Mouse (Mus musculus) ES-Bruce4 (cell line): ENCODE data around the gene Gm960. TPM values are rescaled to one million over a fixed set of nuclear protein-coding genes. Genes with fewer than 3 reads are reported as not detected.

Experiments
- H3K27ac ChIP-seq: 2 replicates; pipeline ENCODE4 v1.5.1; 2012; ENCODE audit warnings: low read length, inconsistent platforms; ENCODE audit not compliant: insufficient read depth
- H3K27me3 ChIP-seq: 2 replicates; pipeline ENCODE4 v1.6.1; 2012; ENCODE audit warnings: mild to moderate bottlenecking, low read length, inconsistent platforms; ENCODE audit not compliant: control insufficient read depth, poor library complexity, insufficient read depth, severe bottlenecking
- H3K36me3 ChIP-seq: 2 replicates; pipeline ENCODE4 v1.6.1; 2012; ENCODE audit warnings: inconsistent platforms, mild to moderate bottlenecking, low read length, moderate library complexity; ENCODE audit not compliant: control insufficient read depth, poor library complexity, insufficient read depth, severe bottlenecking
- H3K4me1 ChIP-seq: one replicate; pipeline ENCODE4 v1.8.1; 2011; ENCODE audit warnings: low read length; ENCODE audit not compliant: control insufficient read depth, insufficient read depth
- H3K4me3 ChIP-seq: 2 replicates; pipeline ENCODE4 v1.5.1; 2011; ENCODE audit warnings: low read depth, mild to moderate bottlenecking, low read length
- H3K9ac ChIP-seq: 2 replicates; pipeline ENCODE4 v1.6.1; 2012; ENCODE audit warnings: low read depth, mild to moderate bottlenecking, inconsistent platforms; ENCODE audit not compliant: poor library complexity, severe bottlenecking
- H3K9me3 ChIP-seq: replicated peaks from 2 replicates; pipeline ENCODE4 v1.6.1; 2012; ENCODE audit warnings: mild to moderate bottlenecking, low read length, inconsistent platforms; ENCODE audit not compliant: control insufficient read depth, poor library complexity, insufficient read depth, severe bottlenecking
- CTCF ChIP-seq: IDR thresholded peaks from one replicate; pipeline ENCODE4 v1.8.1; 2011; ENCODE audit warnings: low read depth, low read length
- EP300 ChIP-seq: IDR thresholded peaks from 2 replicates; pipeline ENCODE4 v1.6.1; 2011; ENCODE audit warnings: low read depth, low read length; ENCODE audit not compliant: insufficient read depth
- POLR2A ChIP-seq: IDR thresholded peaks from one replicate; pipeline ENCODE4 v1.8.1; 2011; ENCODE audit warnings: low read length; ENCODE audit not compliant: insufficient read depth
- polyA plus RNA-seq: library from polyadenylated mRNA; stranded (reverse); fragments of >200 nt; gene quantifications from 2 replicates; pipeline ENCODE4 v1.2.4, GENCODE M21; 2011; ENCODE audit warnings: low read depth; ENCODE audit not compliant: missing spikeins, insufficient read depth, insufficient read length

Gene Gm960
- polyA plus RNA-seq, 1 experiment, result 0.87 TPM

DNA sequence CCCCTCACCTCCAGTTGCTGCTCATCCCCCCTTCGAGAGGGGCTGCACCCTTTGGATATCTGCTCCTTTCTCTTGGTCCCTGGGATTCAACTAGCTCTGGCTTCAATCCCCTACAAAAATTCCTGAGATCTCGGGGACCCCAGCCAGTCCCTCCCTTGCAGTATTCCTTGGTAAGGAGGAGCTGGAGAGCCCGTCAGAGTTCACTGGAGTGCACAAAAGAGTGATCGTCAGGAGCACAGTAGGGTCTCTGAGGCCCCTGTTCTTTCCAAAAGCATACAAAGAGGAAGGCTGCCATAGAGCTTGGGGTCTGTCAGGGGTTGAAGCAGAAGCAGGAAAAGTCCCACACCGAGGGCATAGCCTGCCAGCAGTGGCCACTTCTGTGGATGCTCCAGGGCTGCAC is 75.7 kb downstream of the Gm960 start:
- Histone ChIP-seq H3K4me1 (no peaks in the 10 kb centered on the region), H3K27me3 (no peaks in the 10 kb centered on the region), H3K4me3 (no peak overlapping the region), H3K9ac (no peak overlapping the region), H3K36me3 (peaks cover 8% of the 10 kb centered on the region), H3K9me3 (no peaks in the 10 kb centered on the region), H3K27ac (no peak overlapping the region)
- TF ChIP-seq POLR2A (no peak), EP300 (no peak), CTCF (no peak)

DNA sequence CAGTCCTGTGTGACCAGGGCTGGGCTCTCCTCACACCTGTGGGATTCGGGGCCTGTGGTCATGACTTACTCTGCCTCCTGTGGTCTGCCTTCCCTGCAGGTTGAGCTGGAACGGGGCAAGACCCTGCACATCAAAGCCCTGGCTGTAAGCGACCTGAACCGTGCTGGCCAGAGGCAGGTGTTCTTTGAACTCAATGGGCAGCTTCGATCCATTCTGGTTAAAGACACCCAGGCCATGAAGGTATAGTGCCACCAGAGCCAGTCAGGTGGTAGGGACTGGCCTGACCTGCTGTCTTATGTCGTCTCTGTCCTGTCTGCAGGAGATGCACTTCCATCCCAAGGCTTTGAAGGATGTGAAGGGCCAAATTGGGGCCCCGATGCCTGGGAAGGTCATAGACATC is 77.7 kb downstream of the Gm960 start:
- H3K4me1 ChIP-seq, result no peaks in the 10 kb centered on the region
- no peak overlapping the region for H3K27ac ChIP-seq
- H3K27me3 ChIP-seq, result no peaks in the 10 kb centered on the region
- H3K9ac ChIP-seq, result no peak overlapping the region
- no peak for TF ChIP-seq EP300
- TF ChIP-seq CTCF, result no peak
- TF ChIP-seq POLR2A, result no peak
- H3K4me3 ChIP-seq, result no peak overlapping the region
- no peaks in the 10 kb centered on the region for H3K9me3 ChIP-seq
- peaks cover 8% of the 10 kb centered on the region for H3K36me3 ChIP-seq

GRCm38 (mm10) chr19:4619461-4619860 is 79.0 kb downstream of the Gm960 start:
- no peak overlapping the region for H3K27ac ChIP-seq
- H3K4me3 ChIP-seq, result no peak overlapping the region
- no peaks in the 10 kb centered on the region for H3K27me3 ChIP-seq
- TF ChIP-seq POLR2A (no peak), EP300 (no peak), CTCF (no peak)
- no peaks in the 10 kb centered on the region for H3K9me3 ChIP-seq
- no peaks in the 10 kb centered on the region for H3K4me1 ChIP-seq
- no peak overlapping the region for H3K9ac ChIP-seq
- H3K36me3 ChIP-seq, result peaks cover 8% of the 10 kb centered on the region

DNA sequence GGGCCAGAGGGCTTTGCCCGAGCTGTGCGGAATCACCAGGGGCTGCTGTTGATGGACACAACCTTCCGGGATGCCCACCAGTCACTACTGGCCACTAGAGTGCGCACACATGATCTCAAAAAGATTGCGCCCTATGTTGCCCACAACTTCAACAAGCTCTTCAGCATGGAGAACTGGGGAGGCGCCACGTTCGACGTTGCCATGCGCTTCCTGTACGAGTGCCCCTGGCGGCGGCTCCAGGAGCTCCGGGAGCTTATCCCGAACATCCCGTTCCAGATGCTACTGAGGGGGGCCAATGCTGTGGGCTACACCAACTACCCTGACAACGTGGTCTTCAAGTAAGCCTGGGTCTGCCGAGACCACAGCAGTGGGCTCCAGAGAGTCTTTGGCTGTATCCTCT is 80.3 kb downstream of the Gm960 start:
- Histone ChIP-seq H3K4me1 (no peaks in the 10 kb centered on the region), H3K9ac (no peak overlapping the region), H3K4me3 (no peak overlapping the region), H3K9me3 (no peaks in the 10 kb centered on the region), H3K27me3 (no peaks in the 10 kb centered on the region), H3K27ac (no peak overlapping the region), H3K36me3 (peaks cover 6% of the 10 kb centered on the region; the same call in 1 of the 2 replicates)
- no peak for TF ChIP-seq POLR2A
- TF ChIP-seq CTCF, result peak; percentile 14

- Histone ChIP-seq H3K4me1 (no peaks in the 10 kb centered on the region), H3K9ac (no peak overlapping the region)
- TF ChIP-seq POLR2A, result no peak
- no peak for TF ChIP-seq EP300
- TF ChIP-seq CTCF, result no peak
These were observed 81.9 kb downstream of the Gm960 start for GRCm38 (mm10) chr19:4616546-4616945.

DNA sequence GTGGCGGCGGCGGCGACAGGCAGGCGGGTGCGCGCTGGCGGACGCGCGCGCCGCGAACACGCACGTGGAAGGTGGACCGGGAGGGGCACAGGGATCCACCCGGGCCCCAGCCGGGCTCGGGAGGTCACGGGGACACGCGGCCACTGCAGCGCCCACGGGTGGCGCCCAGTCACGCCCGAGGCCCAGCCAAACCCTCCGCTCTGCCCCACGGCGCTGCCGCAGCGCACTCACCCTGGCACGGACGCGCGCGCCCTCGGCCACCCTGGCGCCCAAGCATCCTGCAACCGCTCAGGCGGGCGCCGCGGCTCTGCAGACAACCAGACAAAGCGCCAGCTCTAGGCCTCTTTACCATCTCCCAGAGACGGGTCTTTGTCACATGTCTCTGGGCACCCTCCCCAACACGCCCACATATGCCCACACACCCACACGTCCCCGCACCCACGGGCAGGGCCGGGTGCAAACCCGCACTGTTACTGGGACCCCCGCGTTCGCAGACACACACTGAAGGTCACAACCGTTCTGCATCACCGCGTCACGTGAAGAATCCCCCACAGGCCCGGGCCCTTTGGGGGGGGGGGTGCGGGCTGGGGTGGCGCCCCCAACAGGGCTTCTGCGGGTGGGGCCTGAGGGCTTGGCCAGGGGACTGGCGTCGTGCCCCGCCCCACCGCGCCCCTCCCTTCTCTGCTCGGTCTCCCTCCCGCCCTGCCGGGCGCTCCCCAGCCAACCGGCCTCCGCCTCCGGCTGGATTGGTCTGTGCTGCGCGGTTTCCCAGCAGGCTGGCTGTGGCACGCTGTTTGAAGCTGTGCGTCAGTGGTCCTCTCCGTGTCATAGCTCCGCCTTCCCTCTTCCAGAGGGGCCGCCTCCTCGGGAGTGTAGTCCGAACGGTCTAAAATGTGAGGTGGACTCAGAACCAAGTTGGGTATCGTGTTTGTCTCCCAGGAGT is 83.0 kb downstream of the Gm960 start, which contains the start of gene Lrfn4:
Lrfn4 (minus strand) TSS at position 517 of the 943 bp plus-strand sequence.
- H3K27ac ChIP-seq, result no peak within 1 kb of the TSS
- peak within 1 kb of the TSS; percentile 86 for H3K9ac ChIP-seq
- H3K4me1 ChIP-seq, result no peaks in the 10 kb centered on the region
- peak within 1 kb of the TSS; percentile 73 for H3K4me3 ChIP-seq
- no peaks in the 10 kb centered on the region for H3K9me3 ChIP-seq
- TF ChIP-seq POLR2A, result peak; percentile 50
- no peak for TF ChIP-seq CTCF
- 0 out of 2 replicates have a peak, but pooled peaks have one; percentile 13 for TF ChIP-seq EP300
- no peaks in the 10 kb centered on the region for H3K36me3 ChIP-seq
- no peaks in the 10 kb centered on the region for H3K27me3 ChIP-seq

More at GRCm38 (mm10) chr19:4616546-4616945, 81.9 kb downstream of the Gm960 start:
- Histone ChIP-seq H3K9me3 (no peaks in the 10 kb centered on the region), H3K27me3 (no peaks in the 10 kb centered on the region), H3K4me3 (no peak overlapping the region), H3K36me3 (no peaks in the 10 kb centered on the region), H3K27ac (no peak overlapping the region)
